Mouse (Mus musculus): ENCODE data around the gene A030014E15Rik. TPM values are rescaled to one million over a fixed set of nuclear protein-coding genes. Genes with fewer than 3 reads are reported as not detected.

Gene A030014E15Rik
- polyA plus RNA-seq, 1 experiment: 0.20 TPM

DNA sequence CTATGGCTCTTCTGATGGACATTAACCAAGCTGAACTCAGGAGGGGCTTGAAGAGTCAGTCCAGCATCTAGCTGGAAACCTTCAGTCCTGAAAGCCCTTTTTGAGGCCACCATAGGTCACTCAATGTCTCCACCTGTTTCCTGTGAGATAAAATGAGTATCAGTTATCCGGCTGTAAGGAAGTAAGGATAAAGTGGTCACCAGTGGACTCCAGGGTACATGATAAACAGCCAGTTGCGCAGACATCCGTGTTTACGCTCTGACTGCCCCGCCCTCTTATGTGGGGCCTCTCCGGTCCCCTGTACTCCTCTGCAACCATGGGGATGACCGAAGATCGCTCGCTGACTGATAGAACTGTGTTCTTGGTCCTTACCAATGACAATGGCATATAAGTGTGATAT is 49.6 kb downstream of the A030014E15Rik start:
- no peak for DNase-seq (ENCODE audit: extremely low spot score in 1 of 2, low spot score in 1 of 2)

Other genes starting within 250 kb of the A030014E15Rik start
- 309 and 333 TPM in 2 replicates for gene Mff, start 200.0 kb upstream of the A030014E15Rik start, polyA plus RNA-seq (2012; rRNA removed)
- not detected in 2 replicates for gene Tm4sf20, start 156.5 kb upstream of the A030014E15Rik start, polyA plus RNA-seq (2012; rRNA removed)
- not detected in 2 replicates for gene Gm47791, start 153.7 kb upstream of the A030014E15Rik start, polyA plus RNA-seq (2012; rRNA removed)
- 36.0 and 36.3 TPM in 2 replicates for gene Agfg1, start 85.4 kb upstream of the A030014E15Rik start, polyA plus RNA-seq (2012; rRNA removed)
- gene A030005L19Rik, start 11.6 kb upstream of the A030014E15Rik start, polyA plus RNA-seq (2012; rRNA removed): 1.5 and 2.2 TPM in 2 replicates
- not detected in 2 replicates for gene Gm6217, start 6.5 kb downstream of the A030014E15Rik start, polyA plus RNA-seq (2012; rRNA removed)
- gene A030003K21Rik, start 18.5 kb downstream of the A030014E15Rik start, polyA plus RNA-seq (2012; rRNA removed): not detected in 2 replicates
- gene Gm7544, start 31.1 kb downstream of the A030014E15Rik start, polyA plus RNA-seq (2012; rRNA removed): not detected in 2 replicates
- gene Gm47955, start 35.4 kb downstream of the A030014E15Rik start, polyA plus RNA-seq (2012; rRNA removed): not detected in 2 replicates
- not detected in 2 replicates for gene Gm47959, start 75.6 kb downstream of the A030014E15Rik start, polyA plus RNA-seq (2012; rRNA removed)
- 3.8 and 5.0 TPM in 2 replicates for gene Slc19a3, start 113.5 kb downstream of the A030014E15Rik start, polyA plus RNA-seq (2012; rRNA removed)
- not detected in 2 replicates for gene Krtap28-10, start 117.6 kb downstream of the A030014E15Rik start, polyA plus RNA-seq (2012; rRNA removed)
- 0.14 TPM in 1 of 2 replicates, not detected in the other for gene Gm47969, start 120.0 kb downstream of the A030014E15Rik start, polyA plus RNA-seq (2012; rRNA removed)
- not detected in 2 replicates for gene A030005K14Rik, start 134.5 kb downstream of the A030014E15Rik start, polyA plus RNA-seq (2012; rRNA removed)
- 0.18 TPM in 1 of 2 replicates, not detected in the other for gene Krtap28-13, start 136.0 kb downstream of the A030014E15Rik start, polyA plus RNA-seq (2012; rRNA removed)
- gene Ccl20, start 191.8 kb downstream of the A030014E15Rik start, polyA plus RNA-seq (2012; rRNA removed): not detected in 2 replicates
- gene Daw1, start 234.8 kb downstream of the A030014E15Rik start, polyA plus RNA-seq (2012; rRNA removed): 0.44 and 0.48 TPM in 2 replicates